ENCODE assay signal across 9 mouse cellular contexts in the genomic region with DNA sequence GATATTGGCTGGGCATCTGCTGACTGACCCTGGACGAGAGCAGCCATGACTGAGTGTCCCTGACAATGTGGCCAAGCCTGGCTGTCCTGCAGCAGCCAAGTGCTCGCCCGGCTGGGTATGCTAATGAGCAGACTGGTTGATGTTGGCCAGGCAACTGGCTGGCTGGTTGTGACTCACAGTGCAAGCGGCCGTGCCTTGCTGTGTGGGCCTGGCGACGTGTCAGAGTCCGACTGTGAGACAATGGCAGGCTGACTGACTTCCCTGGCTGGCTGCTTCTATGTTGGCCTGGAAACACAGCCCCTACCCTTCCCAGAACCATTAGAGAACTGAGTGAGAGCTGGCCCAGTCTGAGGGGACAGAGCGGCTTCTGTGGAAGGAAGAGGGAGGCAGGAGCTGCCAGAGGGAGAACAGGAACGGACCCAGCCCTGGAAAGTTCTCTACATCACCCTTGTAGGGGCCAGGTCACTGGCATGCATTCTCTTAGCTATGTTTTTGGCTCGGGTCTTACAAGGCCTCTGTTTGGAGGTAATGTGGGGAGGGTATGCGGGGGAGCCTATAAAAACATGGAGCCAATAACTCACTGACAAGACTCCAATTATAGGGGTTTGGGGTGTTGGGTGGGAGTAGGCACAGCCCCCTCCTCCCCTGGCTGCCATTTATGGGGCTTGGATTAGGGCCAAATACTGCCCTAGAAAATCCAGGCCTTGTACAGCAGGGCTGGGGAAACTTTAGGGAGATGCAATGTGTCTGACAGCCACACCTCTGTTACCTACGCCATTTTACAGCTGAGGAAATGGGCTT.
A peak's percentile ranks its signal among the peaks of the same experiment; 100 is the strongest.
DNase-seq lines count a peak whose midpoint lies in the region; TF ChIP-seq lines count a peak whose summit lies in the region.
"Had no signal": no experiment of that assay in that cellular context is flagged by ENCODE, and none has a peak within 500 bp of the region (broad histone marks: within the 10 kb centered on the region; RNA-seq: fewer than 3 reads in every experiment).

No protein-coding gene starts in this region.

- no peak overlapping the region for H3K27ac ChIP-seq in layer of hippocampus, adult 2 months

- DNase-seq in 3T3-L1 (ENCODE audit: low read depth, low spot score) = peak; percentile 95
- peak; percentile 84 for DNase-seq in cerebellum, adult 9-10 months
- peak; percentile 76 to 80 for DNase-seq in frontal cortex, adult 2 months (ENCODE audit: extremely low spot score in 1 of 2, low spot score in 1 of 2)
- peak; percentile 79 for DNase-seq in heart, postnatal 4 days
- DNase-seq in layer of hippocampus, adult 2 months (ENCODE audit: low spot score in 2 of 2) = peak; percentile 63 to 84
- DNase-seq in lung, postnatal 14 days = peak; percentile 67
- peak; percentile 69 for DNase-seq in right cerebral cortex, postnatal 14 days
- DNase-seq in spleen, postnatal 36 days (ENCODE audit: low spot score in 2 of 2) = no peak

- no peak for TF ChIP-seq CTCF in layer of hippocampus, adult 2 months (conservative IDR thresholded peaks at IDR 0.05)

- no peak overlapping the region for H3K4me3 ChIP-seq in layer of hippocampus, adult 2 months
- H3K4me3 ChIP-seq: erythroblast, embryonic 14.5 days had no signal

Comparison
In these comparisons a context has a peak if more than half of its experiments do, and no peak if none do; other contexts are left out.
1. DNase-seq: peak in 3T3-L1 (single experiment), cerebellum, adult 9-10 months (single experiment), frontal cortex, adult 2 months (2 of 2), heart, postnatal 4 days (single experiment), layer of hippocampus, adult 2 months (2 of 2), lung, postnatal 14 days (single experiment) and right cerebral cortex, postnatal 14 days (single experiment); none in spleen, postnatal 36 days (0 of 2).